8 mouse cellular contexts compared by ENCODE assay signal in genomic region chr6:113078031-113078721, GRCm38 (mm10). TPM values are rescaled to one million over a fixed set of nuclear protein-coding genes. Genes with fewer than 3 reads are reported as not detected.
DNase-seq lines count a peak whose midpoint lies in the region; ATAC-seq and TF ChIP-seq lines count a peak whose summit lies in the region.

No protein-coding gene starts in this region.

- H3K27me3 ChIP-seq in G1E (ENCODE audit: insufficient read depth, low read length) = no peaks in the 10 kb centered on the region

- intact Hi-C loops in heart, postnatal 10 days (cut with DNase I) = no loop called here

- peak overlapping the region; percentile 90 for H3K4me3 ChIP-seq in G1E (ENCODE audit: low read depth, low read length)
- H3K4me3 ChIP-seq in embryonic fibroblast, embryonic 13.5 days (ENCODE audit: insufficient read depth, low read length) = peak overlapping the region; percentile 88

- peaks cover 39% of the 10 kb centered on the region for H3K4me1 ChIP-seq in G1E (ENCODE audit: insufficient read depth, low read depth, low read length)
- peaks cover 4% of the 10 kb centered on the region; the same call in 1 of the 2 replicates for H3K4me1 ChIP-seq in embryonic fibroblast, embryonic 13.5 days (ENCODE audit: control insufficient read depth, insufficient read depth, low read length)

- DNase-seq in G1E (ENCODE audit: low spot score) = peak; percentile 4
- peak; percentile 7 to 19 for DNase-seq in adrenal gland, postnatal 4 days (ENCODE audit: low spot score in 2 of 2)
- peak; percentile 54 to 63 for DNase-seq in heart, postnatal 10 days
- DNase-seq in layer of hippocampus, postnatal 10 days (ENCODE audit: low spot score in 2 of 2) = peak; percentile 45 to 47
- peak; percentile 51 for DNase-seq in lung, postnatal 10 days
- DNase-seq in right cerebral cortex, postnatal 10 days (ENCODE audit: low spot score in 2 of 2) = peak; percentile 46 to 68

- H3K27ac ChIP-seq in embryonic fibroblast, embryonic 13.5 days (ENCODE audit: insufficient read depth, low read length) = peak overlapping the region; percentile 99

- TF ChIP-seq CTCF in G1E (IDR thresholded peaks at IDR 0.05; ENCODE audit: low read depth, low read length) = no peak
- no peak for TF ChIP-seq CTCF in embryonic fibroblast, embryonic 13.5 days (IDR thresholded peaks at IDR 0.05; ENCODE audit: borderline replicate concordance, insufficient read depth, low read length)

- H3K36me3 ChIP-seq in G1E (replicated peaks) = peaks cover 20% of the 10 kb centered on the region

- TF ChIP-seq POLR2A in embryonic fibroblast, embryonic 13.5 days (IDR thresholded peaks at IDR 0.05; ENCODE audit: low read depth, low read length) = peak; percentile 56

- H3K9me3 ChIP-seq in G1E (replicated peaks) = no peaks in the 10 kb centered on the region

- ATAC-seq in G1E (ENCODE audit: extremely low read depth, insufficient number of reproducible peaks, low FRiP score, poor library complexity, severe bottlenecking) = no peak
- ATAC-seq in inflammation-experienced regulatory T-cells, adult 6 months = no peak

RNA-seq across cellular contexts. Expression of gene Setd5, which starts 1.0 kb away (rescaled TPM):
- total RNA-seq in G1E (2014; fragmentation: Nextera tagmentation) = 262 and 272 TPM in 2 replicates
- 89.2 and 95.0 TPM in 2 replicates for total RNA-seq in G1E (2017)
- polyA plus RNA-seq in G1E (2012) = 131 and 154 TPM in 2 replicates
- 100 to 1,000 TPM; 148 to 151 TPM for total RNA-seq in adrenal gland, postnatal 4 days (2021)
- polyA plus RNA-seq in embryonic fibroblast, embryonic 13.5 days (2011; ENCODE audit: insufficient read length, low read depth, missing spikeins) = 128 and 154 TPM in 2 replicates
- 10 to 100 TPM; 70.3 to 74.2 TPM for total RNA-seq in heart, postnatal 10 days (2021)
- 100 to 1,000 TPM; 130 TPM for total RNA-seq in layer of hippocampus, postnatal 10 days (2021)
- polyA plus RNA-seq in inflammation-experienced regulatory T-cells, adult 6 months (2017; shearing (Covaris generic)) = 10 to 100 TPM; 33.6 to 48.8 (median 47.2) TPM

RNA-seq across cellular contexts. Expression of gene Thumpd3, which starts 32.2 kb away (rescaled TPM):
- total RNA-seq in G1E (2014; fragmentation: Nextera tagmentation) (127 and 145 TPM in 2 replicates), G1E (2017) (89.2 and 95.1 TPM in 2 replicates)
- polyA plus RNA-seq in G1E (2012) = 6.7 and 7.5 TPM in 2 replicates
- total RNA-seq in adrenal gland, postnatal 4 days (2021) = 10 to 100 TPM; 39.6 to 43.4 TPM
- 32.1 and 33.5 TPM in 2 replicates for polyA plus RNA-seq in embryonic fibroblast, embryonic 13.5 days (2011; ENCODE audit: insufficient read length, low read depth, missing spikeins)
- total RNA-seq in heart, postnatal 10 days (2021) = 10 to 100 TPM; 20.3 to 21.8 TPM
- 10 to 100 TPM; 38.5 to 41.6 TPM for total RNA-seq in layer of hippocampus, postnatal 10 days (2021)
- polyA plus RNA-seq in inflammation-experienced regulatory T-cells, adult 6 months (2017; shearing (Covaris generic)) = 100 to 1,000 TPM in 2 of 3 experiments, 10 to 100 TPM in 1; 89.0 to 121 (median 107) TPM

Comparison
In these comparisons a context has a peak if more than half of its experiments do, and no peak if none do; other contexts are left out.
1. DNase-seq: peak in every context shown above with its lines; median percentile 58 in heart, postnatal 10 days; 57 in right cerebral cortex, postnatal 10 days; 51 in lung, postnatal 10 days; 46 in layer of hippocampus, postnatal 10 days; 13 in adrenal gland, postnatal 4 days; 4 in G1E.